Mouse (Mus musculus): Measurements from ENCODE around the gene Hoxa5. TPM values are rescaled to one million over a fixed set of nuclear protein-coding genes. Genes with fewer than 3 reads are reported as not detected.

The Hoxa5 gene
- total RNA-seq, 2 experiments from 2014 or later: not detected

- intact Hi-C loops (cut with DNase I): loop anchor here (5.0 kb wide), 4 partner anchors 42 to 153 kb away; partner anchors contain the start of genes Evx1 and Hoxa5
- no peak for DNase-seq (ENCODE audit: low spot score in 2 of 2)
Measured at GRCm38 (mm10) chr6:52159979-52160378, 44.4 kb downstream of the Hoxa5 start.

GRCm38 (mm10) chr6:52159164-52159761 is 45.1 kb downstream of the Hoxa5 start:
- DNase-seq (ENCODE audit: low spot score in 2 of 2): no peak
- intact Hi-C loops (cut with DNase I): loop anchor here (5.0 kb wide), 1 partner anchor 152 kb away; no protein-coding TSS in a partner anchor

- intact Hi-C loops (cut with DNase I): loop anchor here (5.0 kb wide), 1 partner anchor 151 kb away; no protein-coding TSS in a partner anchor
- no peak for DNase-seq (ENCODE audit: low spot score in 2 of 2)
Measured at GRCm38 (mm10) chr6:52158276-52159051, 45.9 kb downstream of the Hoxa5 start, which contains the start of gene Hoxa1. Gene Hoxa1, minus strand, starts transcription at chr6:52158317.

- DNase-seq (ENCODE audit: low spot score in 2 of 2): no peak
- intact Hi-C loops (cut with DNase I): loop anchor here (5.0 kb wide), 1 partner anchor 150 kb away; no protein-coding TSS in a partner anchor
Measured at GRCm38 (mm10) chr6:52157466-52158275, 46.7 kb downstream of the Hoxa5 start.

GRCm38 (mm10) chr6:52156551-52157200 is 47.7 kb downstream of the Hoxa5 start:
- DNase-seq (ENCODE audit: low spot score in 2 of 2): no peak
- intact Hi-C loops (cut with DNase I): loop anchor here (5.0 kb wide), 1 partner anchor 149 kb away; no protein-coding TSS in a partner anchor

GRCm38 (mm10) chr6:52155471-52155870 is 48.9 kb downstream of the Hoxa5 start:
- intact Hi-C loops (cut with DNase I): loop anchor here (5.0 kb wide), 1 partner anchor 148 kb away; no protein-coding TSS in a partner anchor

GRCm38 (mm10) chr6:52154044-52154443 is 50.3 kb downstream of the Hoxa5 start:
- no peak for DNase-seq (ENCODE audit: low spot score in 2 of 2)
- intact Hi-C loops (cut with DNase I): loop anchor here (5.0 kb wide), 1 partner anchor 972 kb away; no protein-coding TSS in a partner anchor

More at GRCm38 (mm10) chr6:52155471-52155870, 48.9 kb downstream of the Hoxa5 start:
- DNase-seq (ENCODE audit: low spot score in 2 of 2): no peak

- intact Hi-C loops (cut with DNase I): loop anchor here (5.0 kb wide), 1 partner anchor 971 kb away; no protein-coding TSS in a partner anchor
- no peak for DNase-seq (ENCODE audit: low spot score in 2 of 2)
Measured at GRCm38 (mm10) chr6:52153270-52153669, 51.1 kb downstream of the Hoxa5 start.

- DNase-seq (ENCODE audit: low spot score in 2 of 2): no peak
- intact Hi-C loops (cut with DNase I): loop anchor here (5.0 kb wide), 1 partner anchor 970 kb away; no protein-coding TSS in a partner anchor
Measured at GRCm38 (mm10) chr6:52152226-52153193, 51.9 kb downstream of the Hoxa5 start.

Small RNA genes within 50 kb of the gene (microRNA-seq; reads per million reads assigned to microRNA genes)
- 0.74 to 3.7 reads per million in 2 experiments for gene Mir196b

Other genes starting within 250 kb of the Hoxa5 start
- gene Skap2, start 192.0 kb downstream of the Hoxa5 start, total RNA-seq (2021): 10 to 100 TPM in 1 of 2 experiments, 1 to 10 TPM in 1; 9.1 to 10.8 TPM
- gene Hoxa1, start 46.3 kb downstream of the Hoxa5 start, total RNA-seq (2021): not detected
- gene Hoxa2, start 39.8 kb downstream of the Hoxa5 start, total RNA-seq (2021): not detected
- gene 5730596B20Rik, start 27.1 kb downstream of the Hoxa5 start, total RNA-seq (2021): not detected
- gene Hoxa4, start 12.8 kb downstream of the Hoxa5 start, total RNA-seq (2021): not detected
- gene Hoxa6, start 4.1 kb upstream of the Hoxa5 start, total RNA-seq (2021): not detected
- not detected for gene Hoxa3, start 8.7 kb upstream of the Hoxa5 start, total RNA-seq (2021)
- not detected for gene Gm28308, start 8.8 kb upstream of the Hoxa5 start, total RNA-seq (2021)
- gene Hoxa7, start 17.3 kb upstream of the Hoxa5 start, total RNA-seq (2021): not detected
- gene Hoxa9, start 26.5 kb upstream of the Hoxa5 start, total RNA-seq (2021): not detected
- not detected for gene Hoxa10, start 36.3 kb upstream of the Hoxa5 start, total RNA-seq (2021)
- gene Hoxa11, start 41.2 kb upstream of the Hoxa5 start, total RNA-seq (2021): not detected
- not detected for gene Hoxa13, start 56.3 kb upstream of the Hoxa5 start, total RNA-seq (2021)
- gene Evx1, start 108.9 kb upstream of the Hoxa5 start, total RNA-seq (2021): not detected